Comparison of ENCODE assay signal across 17 mouse cellular contexts in genomic region chr12:87230379-87230895, GRCm38 (mm10). TPM values are rescaled to one million over a fixed set of nuclear protein-coding genes. Genes with fewer than 3 reads are reported as not detected.
"Had no signal": no experiment of that assay in that cellular context is flagged by ENCODE, and none has a peak within 500 bp of the region (broad histone marks: within the 10 kb centered on the region; RNA-seq: fewer than 3 reads in every experiment).

No protein-coding gene starts in this region.

- DNase-seq: liver, postnatal 0 days; lung, adult 2 months; lung, postnatal 14 days; lung, postnatal 36 days; right cerebral cortex, postnatal 14 days; thymus, adult 2 months; thymus, postnatal 25 days; thymus, postnatal 4 days had no signal

- H3K4me2 ChIP-seq: lung, embryonic 15.5 days; midbrain, embryonic 11.5 days; midbrain, embryonic 13.5 days; midbrain, embryonic 15.5 days; neural tube, embryonic 12.5 days had no signal

- H3K4me3 ChIP-seq: lung, embryonic 15.5 days; megakaryocyte, embryonic 14.5 days; midbrain, embryonic 13.5 days; midbrain, embryonic 15.5 days; neural tube, embryonic 12.5 days had no signal

- H3K27me3 ChIP-seq: lung, embryonic 15.5 days; megakaryocyte, embryonic 14.5 days; midbrain, embryonic 13.5 days; midbrain, embryonic 15.5 days; neural tube, embryonic 12.5 days had no signal

- H3K9me3 ChIP-seq: lung, embryonic 15.5 days; midbrain, embryonic 13.5 days; midbrain, embryonic 15.5 days; neural tube, embryonic 12.5 days had no signal

- H3K27ac ChIP-seq: lung, embryonic 15.5 days; macrophage; midbrain, embryonic 13.5 days; midbrain, embryonic 15.5 days; neural tube, embryonic 12.5 days had no signal

- ATAC-seq: liver, postnatal 0 days; lung, postnatal 0 days; midbrain, embryonic 13.5 days; midbrain, embryonic 15.5 days had no signal

- H3K4me1 ChIP-seq: lung, embryonic 15.5 days; midbrain, embryonic 13.5 days; midbrain, embryonic 15.5 days; neural tube, embryonic 12.5 days had no signal

- H3K36me3 ChIP-seq: lung, embryonic 15.5 days; midbrain, embryonic 15.5 days; neural tube, embryonic 12.5 days had no signal

- H3K9ac ChIP-seq: liver, postnatal 0 days; lung, embryonic 15.5 days; midbrain, embryonic 13.5 days; midbrain, embryonic 15.5 days; neural tube, embryonic 12.5 days had no signal

RNA-seq across cellular contexts. Expression of gene Samd15, which starts 30.9 kb away (rescaled TPM):
- total RNA-seq: monocyte, adult 5-6 weeks had no signal
- polyA plus RNA-seq: lung, adult 2 months had no signal
